Mouse (Mus musculus) lung, adult 2 months (tissue): ENCODE results near the gene Prom2.

Experiments
- CTCF ChIP-seq: fragments of 200-500 bp; IDR thresholded peaks from 2 replicates; pipeline ENCODE4 v1.5.1; 2011; ENCODE audit warnings: mild to moderate bottlenecking, low read length, control low read depth; ENCODE audit not compliant: insufficient read depth
- POLR2A ChIP-seq: fragments of 200-500 bp; IDR thresholded peaks from 2 replicates; pipeline ENCODE4 v1.6.1; 2011; ENCODE audit warnings: low read depth, mild to moderate bottlenecking, control low read depth, low read length, borderline replicate concordance; ENCODE audit errors: extremely low read depth

DNA sequence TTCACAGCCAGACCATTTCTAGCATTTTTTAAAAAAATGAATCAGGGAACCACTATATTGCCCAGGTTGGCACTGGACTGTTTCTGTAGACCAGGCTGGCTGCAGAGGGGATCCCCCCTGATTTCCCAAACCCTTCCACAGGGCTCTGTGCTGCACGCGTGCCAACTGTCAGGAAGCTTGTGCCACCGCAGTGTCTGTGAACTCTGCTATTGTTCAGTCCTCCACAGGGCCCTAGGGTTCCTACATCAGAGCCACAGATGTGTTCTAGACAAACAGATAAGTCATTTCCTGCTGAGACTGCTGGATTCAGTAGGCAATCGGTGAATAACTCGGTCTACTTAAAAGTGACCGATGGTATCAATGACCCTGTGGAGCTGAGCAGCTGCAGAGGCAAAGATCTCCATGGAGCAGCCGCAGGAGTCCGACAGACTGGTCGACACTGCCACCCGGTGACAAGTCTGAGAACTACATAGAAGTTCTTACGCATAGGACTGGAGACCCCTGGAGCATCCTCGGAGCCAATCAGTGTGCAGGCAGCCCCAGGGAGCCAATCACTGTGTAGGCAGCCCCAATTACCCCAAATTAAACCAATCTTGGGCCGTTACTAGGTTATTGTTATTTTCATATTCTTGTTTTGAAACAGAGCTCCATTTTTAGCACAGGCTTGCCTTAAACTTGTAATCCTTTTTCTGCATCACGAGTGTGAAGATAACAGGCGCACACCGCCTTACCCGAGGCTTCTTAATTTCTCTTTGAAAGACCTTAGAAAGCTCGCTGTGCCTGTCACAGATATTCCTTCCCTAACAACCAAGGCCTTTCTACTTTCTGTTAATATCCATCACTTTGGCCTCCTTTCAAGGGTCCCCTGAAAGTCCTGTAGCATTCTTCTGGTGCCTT is 18.1 kb upstream of the Prom2 start:
- TF ChIP-seq CTCF: peak; percentile 84; the same call in 1 of the 2 replicates
- no peak for TF ChIP-seq POLR2A
